Mouse (Mus musculus) MEL (cell line): Measurements from ENCODE around the gene Rap2b.

Source experiments
- CHD1 ChIP-seq: IDR thresholded peaks from 2 replicates; pipeline ENCODE4 v1.6.1; 2012; ENCODE audit warnings: low read depth, mild to moderate bottlenecking, inconsistent platforms, low read length, improper control_type of control experiment
- CHD2 ChIP-seq: IDR thresholded peaks from 2 replicates; pipeline ENCODE4 v1.6.1; 2011; ENCODE audit warnings: low read length, improper control_type of control experiment
- CTCF ChIP-seq, 3 experiments: IDR thresholded peaks in 2 of 3; conservative IDR thresholded peaks in 1 of 3; 2 replicates each; pipeline ENCODE4 v1.5.1; 2011 to 2012; ENCODE audit warnings: low read length in 3 of 3, low read depth in 2 of 3, mild to moderate bottlenecking in 2 of 3, improper control_type of control experiment in 1 of 3, inconsistent platforms in 1 of 3, mixed read lengths in 1 of 3, moderate library complexity in 1 of 3; ENCODE audit not compliant: control insufficient read depth in 1 of 3, insufficient read depth in 1 of 3, poor library complexity in 1 of 3, severe bottlenecking in 1 of 3
- GABPA ChIP-seq: IDR thresholded peaks from 2 replicates; pipeline ENCODE4 v1.6.1; 2012; ENCODE audit warnings: low read depth, mild to moderate bottlenecking, inconsistent platforms, low read length, improper control_type of control experiment, moderate library complexity
- GATA1 ChIP-seq: IDR thresholded peaks from 2 replicates; pipeline ENCODE4 v1.6.1; 2011; ENCODE audit warnings: low read depth, low read length, improper control_type of control experiment
- MAX ChIP-seq: IDR thresholded peaks from 2 replicates; pipeline ENCODE4 v1.6.1; 2011; ENCODE audit warnings: low read length, improper control_type of control experiment
- NELFE ChIP-seq: IDR thresholded peaks from 2 replicates; pipeline ENCODE4 v1.6.1; 2011; ENCODE audit warnings: low read depth, low read length, improper control_type of control experiment
- POLR2A ChIP-seq, 2 experiments: IDR thresholded peaks; 2 replicates each; pipeline ENCODE4 v1.6.1; 2011 to 2012; ENCODE audit warnings: low read length in 2 of 2, mild to moderate bottlenecking in 2 of 2, control low read depth in 1 of 2, improper control_type of control experiment in 1 of 2, low read depth in 1 of 2, moderate library complexity in 1 of 2; ENCODE audit not compliant: control insufficient read depth in 1 of 2, insufficient read depth in 1 of 2, poor library complexity in 1 of 2
- RCOR1 ChIP-seq: IDR thresholded peaks from 2 replicates; pipeline ENCODE4 v1.6.1; 2012; ENCODE audit warnings: low read depth, mild to moderate bottlenecking, inconsistent platforms, low read length, improper control_type of control experiment
- TAL1 ChIP-seq: IDR thresholded peaks from 2 replicates; pipeline ENCODE4 v1.6.1; 2012; ENCODE audit warnings: mild to moderate bottlenecking, inconsistent platforms, low read length, moderate library complexity, mixed read lengths

- TF ChIP-seq GATA1: no peak
- no peak for TF ChIP-seq NELFE
- TF ChIP-seq CTCF (IDR thresholded peaks at IDR 0.05 in 2 of 3, conservative IDR thresholded peaks at IDR 0.05 in 1 of 3; ENCODE audit: control insufficient read depth in 1 of 3, insufficient read depth in 1 of 3, low read depth in 2 of 3, low read length in 3 of 3, poor library complexity in 1 of 3, severe bottlenecking in 1 of 3): no peak
- no peak for TF ChIP-seq CHD1
- no peak for TF ChIP-seq POLR2A (IDR thresholded peaks at IDR 0.05; ENCODE audit: control insufficient read depth in 1 of 2, insufficient read depth in 1 of 2, low read depth in 1 of 2, low read length in 2 of 2, poor library complexity in 1 of 2)
- TF ChIP-seq CHD2: no peak
- TF ChIP-seq RCOR1: no peak
- no peak for TF ChIP-seq GABPA
- TF ChIP-seq MAX: no peak
- no peak for TF ChIP-seq TAL1
Observed at GRCm38 (mm10) chr3:61376001-61376400, 14.6 kb downstream of the Rap2b start.
